Mouse (Mus musculus) liver, embryonic 14.5 days (tissue): ENCODE results near the gene Lmf1.

Experiments
- CTCF ChIP-seq: IDR thresholded peaks from 2 replicates; pipeline ENCODE4 v1.5.1; 2016; ENCODE audit warnings: antibody characterized with exemption, low read depth, control low read depth
- EP300 ChIP-seq: IDR thresholded peaks from 2 replicates; pipeline ENCODE4 v1.6.1; 2016; ENCODE audit warnings: antibody characterized with exemption, low read depth

- TF ChIP-seq CTCF, result no peak
- TF ChIP-seq EP300, result no peak
Observed at GRCm38 (mm10) chr17:25696263-25696662, 117.4 kb downstream of the Lmf1 start.
